Mouse (Mus musculus) WW6 (cell line): ENCODE measurements around the gene Kcnip3.

Experiments
- DNase-seq: peaks from one replicate; pipeline ENCODE4 v3.0.0-alpha.2; 2013; ENCODE audit warnings: low read depth, low spot score

Kcnip3 gene

DNA sequence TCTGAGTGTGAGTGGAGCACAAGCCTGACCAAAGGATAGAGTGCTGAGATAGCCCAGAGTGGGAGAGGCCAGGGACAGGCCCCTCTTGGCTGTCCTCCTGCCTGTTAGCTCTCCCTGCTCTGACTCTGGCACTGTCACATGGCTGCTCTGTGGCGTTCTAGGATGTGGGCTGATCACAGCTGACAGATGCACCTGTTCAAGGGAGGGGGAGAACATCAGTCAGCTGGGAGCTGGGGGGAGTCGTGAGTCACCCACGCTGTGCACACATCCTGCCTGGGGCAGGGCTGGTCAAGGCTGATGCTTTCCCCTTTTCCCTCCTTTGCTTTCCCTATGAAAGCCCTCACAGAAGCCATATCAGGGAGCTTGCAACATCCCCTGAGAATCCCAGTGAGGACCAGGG, 3.6 kb downstream of the Kcnip3 start:
- no peak for DNase-seq

DNA sequence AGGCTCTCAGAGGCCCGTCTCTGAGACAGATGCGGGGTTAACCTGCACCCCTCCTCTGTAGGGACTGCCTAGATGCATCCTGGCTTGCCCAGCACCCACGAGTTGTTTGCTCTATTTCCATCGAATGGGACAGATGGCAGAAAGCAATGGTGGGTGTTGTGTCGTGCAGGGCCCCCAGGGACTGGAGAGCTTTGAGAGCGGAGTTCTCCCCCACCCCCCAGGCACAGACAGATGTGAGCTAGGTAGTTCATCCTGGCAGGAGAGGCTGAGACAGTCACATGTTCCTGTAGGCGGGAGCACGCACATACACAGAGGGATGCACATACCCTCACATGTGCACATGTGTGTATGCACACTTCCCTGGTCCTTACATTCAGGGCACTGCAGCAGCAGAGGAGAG, 4.8 kb downstream of the Kcnip3 start:
- DNase-seq, result no peak

DNA sequence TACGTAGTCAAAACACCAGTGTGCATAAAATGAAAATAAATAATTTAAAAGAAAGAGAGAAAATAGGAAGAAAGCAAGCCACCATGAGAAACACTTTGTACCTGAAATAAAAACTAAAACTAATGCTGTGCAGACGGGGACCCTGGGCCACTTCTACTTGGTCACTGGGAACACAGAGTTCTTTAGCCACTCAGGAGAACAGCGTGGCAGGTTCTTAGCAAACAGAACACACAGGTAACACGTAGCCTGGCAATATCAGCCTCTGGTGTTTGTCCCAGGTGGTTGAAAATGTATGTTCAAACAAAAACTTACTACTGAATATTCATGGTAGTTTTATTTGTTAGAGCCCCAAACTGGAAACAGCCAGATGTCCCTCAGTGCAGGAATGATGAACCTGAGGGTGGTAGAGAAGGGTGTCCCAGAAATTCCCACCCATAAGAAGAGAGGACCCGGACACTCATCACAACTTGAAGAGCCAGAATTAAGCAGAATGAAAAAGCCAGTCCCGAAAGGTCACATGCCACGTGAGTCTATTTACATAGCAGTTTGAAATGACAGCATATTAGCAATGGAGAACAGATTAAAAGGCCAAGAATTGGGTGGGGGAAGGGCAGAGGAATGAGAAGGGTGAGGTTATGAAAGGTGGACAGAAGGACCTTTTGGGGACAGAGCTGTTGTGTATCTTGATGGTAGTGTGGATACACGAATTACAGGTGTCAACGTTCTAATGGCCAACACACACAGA, 7.3 kb downstream of the Kcnip3 start:
- no peak for DNase-seq

DNA sequence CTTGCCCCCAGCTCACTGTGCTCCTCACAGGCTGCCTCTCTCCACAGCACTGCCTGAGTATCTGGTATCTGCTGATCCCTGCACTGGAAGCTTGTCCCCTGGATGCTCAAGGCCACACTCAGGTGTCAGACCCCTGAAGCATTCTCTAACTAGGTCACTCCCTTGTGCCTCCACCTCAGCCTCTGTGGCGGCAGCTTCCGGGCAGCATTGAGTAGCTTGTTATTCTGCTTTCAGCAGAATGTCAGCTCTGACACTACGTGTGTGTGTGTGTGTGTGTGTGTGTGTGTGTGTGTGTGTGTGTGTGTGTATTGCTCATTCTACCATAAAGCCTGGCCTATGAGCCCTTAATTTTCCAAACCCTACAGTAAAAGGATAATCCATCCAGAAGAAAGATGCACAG, 8.7 kb downstream of the Kcnip3 start:
- DNase-seq, result no peak

DNA sequence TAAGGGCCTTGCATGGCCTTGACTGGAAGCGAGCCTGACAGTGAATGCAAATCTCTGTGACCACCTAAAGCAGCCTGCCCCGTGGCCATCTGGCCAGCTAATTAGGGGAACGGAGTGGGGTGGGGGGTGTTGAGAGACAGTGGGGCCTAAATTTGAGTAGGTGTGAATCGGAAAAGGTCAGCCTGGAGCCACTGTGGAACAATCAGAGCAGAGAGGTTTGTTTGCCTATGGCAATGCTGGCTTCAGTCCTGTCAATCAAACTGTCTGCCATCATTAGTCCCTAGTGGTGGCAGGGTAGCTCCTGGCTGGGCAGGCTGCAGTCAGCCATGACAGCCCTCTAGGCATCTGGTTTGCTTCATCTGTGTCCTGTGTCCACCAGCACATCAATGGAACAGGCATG, 10.5 kb downstream of the Kcnip3 start:
- DNase-seq, result no peak

DNA sequence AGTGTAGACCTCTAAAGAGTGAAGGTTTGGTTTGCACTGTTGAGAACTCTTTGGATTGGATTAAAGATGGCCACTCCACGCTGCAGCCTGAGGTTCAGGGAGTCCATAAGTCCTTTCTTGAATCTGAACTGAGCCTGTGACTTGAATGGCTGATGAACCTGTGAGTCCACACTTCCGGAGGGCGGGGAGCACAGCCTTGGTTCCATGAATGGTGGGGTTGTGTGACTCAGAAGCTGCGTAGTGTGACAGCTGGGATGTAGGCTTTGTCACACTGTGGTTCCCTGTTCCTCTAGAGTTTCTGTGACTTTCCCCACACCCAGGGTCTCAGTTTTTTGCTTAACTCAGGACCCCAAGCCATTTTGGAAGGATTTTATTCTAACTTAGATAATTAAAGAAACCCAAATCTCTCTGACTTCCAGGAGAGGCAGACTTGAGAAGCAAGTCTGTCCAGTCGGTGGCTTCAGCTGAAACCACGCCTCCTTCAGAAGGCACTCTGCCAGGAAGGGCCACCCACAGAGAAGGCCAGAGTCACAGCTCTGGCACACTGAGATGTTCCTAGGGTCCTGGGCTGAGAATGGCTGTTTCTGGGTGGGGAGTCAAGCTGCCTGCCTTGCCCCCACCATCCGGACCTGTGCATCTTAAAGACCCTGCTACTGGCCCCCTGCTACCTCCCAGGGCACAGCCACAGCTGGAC, 13.8 kb downstream of the Kcnip3 start:
- DNase-seq, result no peak

DNA sequence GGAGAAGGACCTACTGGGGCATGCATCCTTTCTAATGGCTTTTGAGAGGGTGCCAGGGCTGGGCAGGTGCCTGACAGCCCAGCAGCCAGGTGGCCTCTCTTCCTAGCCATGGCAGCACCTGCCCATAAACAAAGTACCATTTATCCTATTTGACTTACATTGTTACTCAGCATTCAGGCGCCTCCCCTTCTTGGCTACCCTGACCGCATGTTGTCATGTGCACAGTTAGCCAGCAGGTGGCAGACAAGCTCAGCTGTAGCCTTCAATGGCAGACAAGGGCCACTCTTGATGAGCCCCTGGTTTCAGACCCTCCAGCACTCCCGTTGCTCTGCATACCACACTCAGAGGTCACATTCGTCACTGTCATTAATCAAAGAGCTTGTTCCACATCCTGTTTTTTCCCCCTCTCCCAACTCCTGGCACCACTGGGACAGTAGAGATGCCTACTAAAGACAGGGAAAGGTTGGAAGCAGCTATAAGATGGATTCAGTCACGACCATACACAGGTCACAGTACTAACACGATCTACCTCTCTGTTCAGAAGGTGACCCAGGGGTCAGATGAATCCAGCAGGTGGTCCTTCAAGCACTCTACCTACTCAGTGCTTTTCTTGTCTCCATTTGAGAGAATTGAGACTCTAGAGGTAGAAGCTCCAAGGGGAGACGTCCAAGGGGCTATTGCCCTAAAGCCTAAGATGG, 14.7 kb downstream of the Kcnip3 start:
- no peak for DNase-seq

DNA sequence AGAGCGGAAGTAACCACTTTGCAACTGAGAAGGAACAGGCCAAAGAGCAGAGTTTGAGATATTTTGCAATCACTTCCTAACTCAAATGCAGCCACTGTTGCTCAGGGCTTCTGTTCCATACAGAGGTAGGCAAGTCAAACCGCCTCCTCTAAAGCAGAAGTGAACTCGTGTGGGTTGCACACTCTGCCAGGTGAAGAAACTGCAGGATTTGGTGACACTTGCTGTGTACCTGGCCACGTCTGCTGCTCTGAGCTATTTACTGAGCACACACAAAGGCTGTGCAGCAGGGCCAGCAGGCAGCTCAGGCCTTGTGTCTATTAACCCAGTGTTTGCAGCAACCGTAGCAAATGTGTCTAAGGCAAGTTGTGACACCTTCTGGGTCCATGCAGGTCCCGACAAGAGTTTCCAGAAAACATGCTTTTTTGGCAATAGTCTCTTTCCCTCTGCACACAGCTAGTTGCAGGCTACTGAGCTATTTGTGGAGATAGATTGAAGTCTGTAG, 15.7 kb downstream of the Kcnip3 start:
- no peak for DNase-seq

DNA sequence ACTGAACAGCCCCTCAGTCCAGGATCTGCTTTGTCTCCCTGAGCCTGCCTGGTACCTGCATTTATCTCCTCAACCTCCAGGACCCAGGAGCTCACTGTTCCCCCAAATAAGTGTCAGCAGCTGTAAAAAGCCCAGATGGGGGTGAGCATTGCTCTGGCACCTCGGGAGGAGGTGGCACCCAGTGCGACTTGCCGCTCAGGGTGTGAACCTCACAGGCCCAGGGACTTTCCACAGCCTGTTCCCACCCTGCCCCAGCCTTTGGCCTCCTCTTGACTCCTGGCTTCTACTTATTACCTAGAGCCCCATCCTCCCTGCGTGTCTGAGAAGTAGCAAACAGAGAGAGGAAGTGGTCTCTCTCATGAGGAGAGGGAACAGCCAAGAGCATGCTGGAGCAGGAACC, 16.7 kb downstream of the Kcnip3 start:
- no peak for DNase-seq

DNA sequence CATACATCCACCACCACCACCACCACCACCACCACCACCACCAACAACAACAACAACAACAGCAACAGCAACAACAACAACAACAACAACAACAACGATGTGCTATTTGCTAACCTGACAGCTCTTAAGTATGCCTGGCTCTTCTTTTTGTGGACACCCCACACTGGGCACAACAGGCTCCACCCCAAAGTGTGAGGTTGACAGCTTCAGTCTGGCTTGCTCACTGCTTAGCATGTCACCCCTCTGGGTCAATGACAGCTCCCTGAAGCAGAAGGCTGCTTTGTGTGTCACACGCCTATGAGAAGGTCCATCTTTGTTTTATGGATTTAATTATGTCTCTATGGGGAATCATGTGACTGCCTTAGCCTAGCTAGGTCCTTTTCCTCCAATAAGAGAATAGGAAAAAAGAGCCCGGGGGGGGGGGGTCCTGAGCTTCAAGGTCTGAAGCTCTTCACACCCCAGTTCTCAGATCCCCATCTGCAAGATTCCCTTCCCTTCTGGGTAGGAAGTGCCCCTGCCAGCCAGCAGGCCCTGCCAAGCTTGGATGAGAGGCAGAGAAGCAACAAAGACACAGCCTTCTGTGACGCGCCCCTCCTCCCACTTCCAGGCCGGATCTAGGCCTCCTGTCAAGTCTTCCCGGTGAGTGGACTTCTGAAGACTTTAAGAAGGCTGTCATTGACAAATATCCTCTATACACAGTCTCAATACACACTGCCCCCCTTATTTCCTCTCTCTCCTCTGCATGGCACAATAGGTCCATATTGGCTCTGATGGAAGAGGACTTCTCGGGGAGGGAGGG, 17.9 kb downstream of the Kcnip3 start:
- no peak for DNase-seq

DNA sequence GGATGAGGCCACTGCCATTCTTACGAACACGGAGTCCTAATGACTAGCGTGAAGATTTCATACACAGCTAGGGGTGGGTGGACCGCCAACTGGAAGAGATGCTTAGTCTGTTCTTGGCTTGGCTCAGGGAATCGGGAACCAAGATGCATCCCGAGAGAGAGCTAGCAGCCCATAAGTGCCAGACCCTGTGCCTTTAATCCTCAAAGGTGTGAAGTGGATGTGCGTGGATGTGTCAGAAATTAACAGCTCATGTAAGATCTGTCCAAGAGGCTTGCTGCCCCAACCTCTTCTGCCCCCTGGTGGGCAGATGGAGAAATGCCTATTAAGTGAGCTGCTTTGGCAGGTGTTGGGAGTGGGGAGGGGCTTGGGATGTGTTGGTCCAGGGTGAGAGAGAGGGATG, 20.8 kb downstream of the Kcnip3 start:
- peak; percentile 43 for DNase-seq

DNA sequence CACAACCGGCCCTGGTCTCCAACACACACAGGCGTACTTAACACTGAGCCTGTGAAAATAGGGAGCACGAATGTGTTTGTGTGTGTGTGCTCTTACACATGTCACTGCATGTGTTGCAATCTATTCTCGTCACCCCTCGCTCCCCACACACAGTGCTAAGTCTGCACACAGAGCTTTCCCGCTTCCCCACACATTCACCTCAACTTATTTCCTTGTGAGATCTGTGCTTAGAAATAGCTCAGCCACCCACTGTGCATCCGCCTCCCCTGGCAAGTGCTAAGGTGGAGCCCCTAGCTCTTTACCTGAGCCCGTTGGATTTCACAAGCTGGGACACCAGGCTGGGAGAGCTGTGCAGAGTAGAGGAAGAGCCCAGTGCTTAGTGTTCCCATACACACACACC, 23.1 kb downstream of the Kcnip3 start:
- no peak for DNase-seq

DNA sequence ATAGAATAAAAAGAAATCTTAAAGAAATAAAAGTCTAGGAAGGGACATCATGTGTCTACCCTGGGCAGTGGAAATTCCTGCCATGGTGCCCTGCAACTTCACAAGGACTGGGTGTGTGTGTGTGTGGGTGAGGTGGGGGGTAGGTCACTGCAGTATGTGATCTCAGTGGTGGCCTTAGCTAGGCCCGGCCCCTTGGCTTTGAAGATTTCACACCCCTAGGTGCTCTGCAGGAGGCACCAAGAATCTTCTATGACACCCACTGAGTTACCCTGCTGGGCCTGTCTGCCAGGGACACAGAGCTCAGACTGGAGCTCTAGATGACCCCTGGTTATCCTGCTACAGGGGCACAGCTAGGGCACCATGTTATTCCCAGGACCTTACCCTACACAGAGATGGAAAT, 25.6 kb downstream of the Kcnip3 start:
- no peak for DNase-seq

DNA sequence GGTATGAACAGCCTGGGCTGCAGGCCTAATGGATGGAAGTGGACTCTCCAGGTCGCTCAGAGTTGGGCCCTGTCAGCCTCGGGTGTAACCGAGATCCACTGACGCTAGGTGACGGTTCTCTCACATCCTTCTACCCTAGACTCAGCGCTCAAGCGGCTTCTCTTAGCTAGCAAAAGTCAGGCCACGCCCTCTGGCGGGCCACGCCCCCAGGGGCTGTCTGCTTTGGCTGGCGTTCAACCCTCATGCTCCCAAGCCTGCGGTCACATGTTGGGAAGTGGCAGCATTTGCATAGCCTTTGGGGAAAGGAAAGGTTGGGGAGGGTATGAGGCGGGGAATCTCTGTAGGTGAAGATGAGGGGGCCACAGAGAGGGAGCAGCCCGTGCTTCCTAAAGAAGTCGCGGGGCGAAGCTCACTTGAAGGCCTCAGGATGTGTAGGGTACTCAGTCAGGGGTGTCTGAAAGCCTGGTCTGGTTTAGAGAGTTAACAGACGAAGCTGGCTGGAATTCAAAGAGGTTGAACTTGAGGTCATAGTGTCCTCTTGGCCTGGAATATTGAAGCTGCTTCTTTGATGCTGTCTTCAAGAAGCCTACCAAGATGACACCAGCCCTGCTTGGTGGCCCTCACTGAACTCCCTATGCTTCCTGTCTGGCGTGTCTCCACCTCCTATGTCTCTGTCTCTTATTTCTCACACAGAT, 37.3 kb downstream of the Kcnip3 start:
- peak; percentile 46 for DNase-seq

DNA sequence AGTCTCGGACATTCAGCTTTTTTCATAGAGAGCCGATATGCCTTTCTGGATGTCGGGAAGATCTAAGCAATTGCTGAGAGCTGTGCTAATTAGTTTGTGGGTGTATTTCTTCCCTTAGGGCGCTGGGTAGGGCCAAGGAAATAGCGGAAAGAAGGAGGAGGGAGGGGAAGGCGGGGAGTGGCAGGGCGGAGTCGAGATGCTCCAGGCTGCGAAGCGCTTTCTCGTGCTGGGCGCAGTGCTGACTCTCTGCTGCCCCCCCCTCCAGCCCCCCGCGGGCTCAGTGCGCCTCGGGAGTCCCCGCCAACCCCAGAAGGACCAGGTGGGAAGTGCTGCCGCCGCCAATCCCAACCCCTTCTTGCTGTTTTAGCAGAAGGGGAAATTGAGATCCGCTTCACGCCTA, 38.9 kb downstream of the Kcnip3 start:
- no peak for DNase-seq

DNA sequence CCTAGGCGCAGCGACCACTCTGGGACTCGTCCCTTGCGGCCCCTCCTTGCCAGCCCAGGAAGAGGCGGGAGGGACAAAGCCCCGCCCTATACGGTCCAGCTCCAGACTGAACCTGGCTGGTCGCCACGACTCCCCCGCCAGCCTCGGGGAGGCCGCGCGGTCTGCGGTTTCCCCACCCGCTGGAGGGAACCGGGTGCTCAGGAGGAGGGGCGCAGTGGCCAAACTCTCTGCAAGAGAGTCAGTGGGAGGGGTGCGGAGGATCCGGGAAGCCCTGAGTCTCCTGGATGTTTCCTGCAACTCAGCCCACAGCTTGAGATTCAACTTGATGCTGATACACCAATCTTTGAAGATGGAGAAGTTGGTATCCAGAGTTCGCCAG, 39.4 kb downstream of the Kcnip3 start:
- peak; percentile 29 for DNase-seq

DNA sequence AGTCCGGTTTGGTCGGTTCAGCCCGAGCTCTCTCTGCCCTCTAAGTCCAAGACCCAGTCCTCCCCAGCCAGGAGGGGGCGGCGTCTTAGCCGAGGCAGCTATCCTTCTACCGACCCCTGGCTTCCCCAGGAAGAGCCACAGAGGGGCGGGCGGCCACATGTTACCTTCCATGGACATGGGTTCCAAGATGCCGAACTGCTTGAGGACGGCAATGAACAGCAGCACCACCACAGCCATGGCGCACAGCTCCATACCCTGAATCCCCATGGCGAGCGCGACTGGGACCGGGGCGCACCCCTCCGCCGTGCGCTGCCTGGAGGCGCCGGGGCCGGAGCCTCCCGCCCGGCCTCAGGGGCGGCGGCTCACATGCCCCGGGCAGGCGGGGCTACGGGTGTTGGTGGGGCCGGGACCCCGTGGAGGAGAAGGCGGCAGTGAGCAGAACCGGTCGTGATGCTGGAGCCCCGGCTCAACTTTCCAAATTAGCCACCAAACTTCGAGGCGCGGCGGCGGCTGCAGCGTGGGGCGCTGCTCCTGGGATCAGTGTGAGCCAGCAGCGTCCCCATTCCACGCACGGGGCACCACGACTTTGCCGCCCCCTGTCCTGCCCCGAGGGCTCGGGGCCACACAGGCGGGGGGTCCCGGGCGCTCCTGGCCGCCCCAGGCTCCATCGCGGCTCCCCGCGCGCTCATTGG, 39.9 kb downstream of the Kcnip3 start:
- peak; percentile 7 for DNase-seq

DNA sequence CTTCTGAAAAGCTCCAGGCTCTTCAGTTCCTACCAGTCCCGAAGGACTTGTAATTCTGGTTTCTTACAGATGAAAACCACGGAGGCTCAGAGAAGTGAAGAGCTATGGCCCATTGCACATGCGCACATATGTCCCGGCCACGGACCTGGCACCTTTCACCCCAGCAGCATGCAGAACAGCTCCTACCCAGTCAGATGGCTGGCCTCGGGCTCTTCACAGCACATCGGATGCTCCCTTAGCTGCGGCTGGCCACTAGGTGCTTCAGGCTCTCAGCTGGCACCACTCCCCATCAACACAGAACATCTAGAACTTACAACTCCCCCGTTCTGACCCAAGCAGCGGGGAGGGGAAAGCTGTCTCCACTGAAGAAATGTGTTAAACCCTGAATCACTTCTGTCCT, 42.1 kb downstream of the Kcnip3 start:
- no peak for DNase-seq

DNA sequence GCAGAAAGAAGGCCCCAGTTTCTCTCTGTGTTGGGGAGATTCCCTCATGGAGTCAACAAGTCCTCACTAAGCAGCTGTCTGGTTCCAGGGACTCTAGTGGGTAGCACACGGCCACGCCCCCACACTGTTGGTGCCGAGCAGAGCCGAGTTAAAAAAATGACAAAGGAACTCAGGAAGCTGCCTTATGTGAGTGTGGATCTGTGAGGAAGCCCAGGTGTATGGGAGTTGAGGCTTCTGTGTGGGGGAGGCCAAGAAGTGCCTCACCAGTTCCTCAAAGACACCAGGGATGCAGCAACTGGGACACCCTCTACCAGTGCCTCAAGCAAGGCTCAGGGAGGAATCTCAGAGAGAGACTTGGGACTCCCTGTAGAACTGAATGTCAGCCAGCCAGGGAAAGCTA, 42.7 kb downstream of the Kcnip3 start:
- no peak for DNase-seq

DNA sequence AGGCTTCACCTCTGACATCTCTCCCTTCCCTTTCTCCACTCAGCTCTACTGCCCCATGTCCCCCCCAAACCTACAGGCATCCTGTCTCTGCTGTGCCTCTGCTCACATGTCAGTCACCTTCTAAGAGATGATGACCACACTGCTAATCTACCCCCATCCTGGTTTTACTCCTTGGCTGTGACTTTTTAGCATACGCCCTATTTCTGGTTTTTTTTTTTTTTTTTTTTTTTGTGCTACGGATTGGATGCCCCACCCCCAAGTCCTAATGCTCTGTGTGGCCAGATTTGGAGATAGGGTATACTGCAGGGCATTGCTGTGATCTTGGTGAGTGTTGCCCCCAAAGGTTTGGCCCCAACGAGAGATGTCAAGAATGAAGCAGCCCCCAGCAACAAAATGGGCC, 49.6 kb downstream of the Kcnip3 start:
- no peak for DNase-seq

DNA sequence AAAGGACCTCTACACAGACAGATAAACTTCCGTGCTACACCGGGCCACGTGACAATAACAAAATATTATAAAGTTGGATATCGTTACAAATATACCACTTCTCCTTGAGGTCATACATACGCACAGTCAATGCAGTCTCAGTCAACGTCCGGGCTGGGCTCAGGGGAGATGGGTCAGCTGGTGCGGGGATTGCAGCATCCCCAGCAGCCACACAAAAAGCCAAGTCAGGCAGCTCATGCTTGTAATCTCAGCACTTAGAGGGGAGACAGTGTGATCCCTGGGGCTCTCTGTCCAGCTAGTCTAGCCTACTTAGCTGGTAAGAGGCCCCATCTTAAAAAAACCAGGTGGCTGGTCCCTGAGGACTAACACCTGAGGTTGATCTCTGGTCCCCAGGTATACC, 50.6 kb downstream of the Kcnip3 start:
- DNase-seq, result no peak
